Mouse (Mus musculus) MEL (cell line): ENCODE data around the gene Tex261.

Experiments used
- CTCF ChIP-seq, 3 experiments: IDR thresholded peaks in 2 of 3; conservative IDR thresholded peaks in 1 of 3; 2 replicates each; pipeline ENCODE4 v1.5.1; 2011 to 2012; ENCODE audit warnings: low read length in 3 of 3, low read depth in 2 of 3, mild to moderate bottlenecking in 2 of 3, improper control_type of control experiment in 1 of 3, inconsistent platforms in 1 of 3, mixed read lengths in 1 of 3, moderate library complexity in 1 of 3; ENCODE audit not compliant: control insufficient read depth in 1 of 3, insufficient read depth in 1 of 3, poor library complexity in 1 of 3, severe bottlenecking in 1 of 3
- GATA1 ChIP-seq: IDR thresholded peaks from 2 replicates; pipeline ENCODE4 v1.6.1; 2011; ENCODE audit warnings: low read depth, low read length, improper control_type of control experiment
- POLR2A ChIP-seq, 2 experiments: IDR thresholded peaks; 2 replicates each; pipeline ENCODE4 v1.6.1; 2011 to 2012; ENCODE audit warnings: low read length in 2 of 2, mild to moderate bottlenecking in 2 of 2, control low read depth in 1 of 2, improper control_type of control experiment in 1 of 2, low read depth in 1 of 2, moderate library complexity in 1 of 2; ENCODE audit not compliant: control insufficient read depth in 1 of 2, insufficient read depth in 1 of 2, poor library complexity in 1 of 2
- POLR2AphosphoS2 ChIP-seq: IDR thresholded peaks from 2 replicates; pipeline ENCODE4 v1.6.1; 2011; ENCODE audit warnings: low read length, improper control_type of control experiment
- RAD21 ChIP-seq: IDR thresholded peaks from 2 replicates; pipeline ENCODE4 v1.6.1; 2011; ENCODE audit warnings: mild to moderate bottlenecking, low read depth, low read length, improper control_type of control experiment
- TBP ChIP-seq: IDR thresholded peaks from 2 replicates; pipeline ENCODE4 v1.8.0; 2011; ENCODE audit warnings: low read depth, low read length, improper control_type of control experiment

GRCm38 (mm10) chr6:83744126-83744525, 31.5 kb downstream of the Tex261 start:
- no peak for TF ChIP-seq POLR2A (IDR thresholded peaks at IDR 0.05; ENCODE audit: control insufficient read depth in 1 of 2, insufficient read depth in 1 of 2, low read depth in 1 of 2, low read length in 2 of 2, poor library complexity in 1 of 2)
- no peak for TF ChIP-seq RAD21
- TF ChIP-seq CTCF (IDR thresholded peaks at IDR 0.05 in 2 of 3, conservative IDR thresholded peaks at IDR 0.05 in 1 of 3; ENCODE audit: control insufficient read depth in 1 of 3, insufficient read depth in 1 of 3, low read depth in 2 of 3, low read length in 3 of 3, poor library complexity in 1 of 3, severe bottlenecking in 1 of 3), result no peak
- no peak for TF ChIP-seq TBP
- TF ChIP-seq GATA1, result no peak
- no peak for TF ChIP-seq POLR2AphosphoS2
